Mouse (Mus musculus) midbrain, embryonic 11.5 days (tissue): ENCODE data around the gene Mgat1. TPM values are rescaled to one million over a fixed set of nuclear protein-coding genes. Genes with fewer than 3 reads are reported as not detected.
A peak's percentile ranks its signal among the peaks of the same experiment; 100 is the strongest.

Experiments
- ATAC-seq: fragments of 200-750 bp; cut with Nextera tagmentation; 2 replicates; pipeline ENCODE4 v1.8.0; 2017; ENCODE audit warnings: moderate TSS enrichment, moderate library complexity; ENCODE audit not compliant: low FRiP score
- DNase-seq: peaks from one replicate; pipeline ENCODE4 v3.0.0; 2015; ENCODE audit warnings: low spot score; ENCODE audit errors: missing footprints
- H3K27ac ChIP-seq: fragments of 300-500 bp; sonication (generic); 2 replicates; pipeline ENCODE4 v1.5.1; 2014; ENCODE audit warnings: low read depth, low read length
- H3K27me3 ChIP-seq: fragments of 300-500 bp; sonication (generic); 2 replicates; pipeline ENCODE4 v1.6.1; 2014; ENCODE audit warnings: mild to moderate bottlenecking, low read length, moderate library complexity, mixed read lengths; ENCODE audit not compliant: control insufficient read depth, insufficient read depth
- H3K36me3 ChIP-seq: fragments of 300-500 bp; sonication (generic); 2 replicates; pipeline ENCODE4 v1.6.1; 2014; ENCODE audit warnings: mild to moderate bottlenecking, low read length, moderate library complexity, mixed read lengths; ENCODE audit not compliant: control insufficient read depth, insufficient read depth
- H3K4me1 ChIP-seq: fragments of 300-500 bp; sonication (generic); 2 replicates; pipeline ENCODE4 v1.6.1; 2014; ENCODE audit warnings: low read length; ENCODE audit not compliant: control insufficient read depth, insufficient read depth
- H3K4me2 ChIP-seq: fragments of 300-500 bp; sonication (generic); 2 replicates; pipeline ENCODE4 v1.6.1; 2014; ENCODE audit warnings: mild to moderate bottlenecking, moderate library complexity
- H3K4me3 ChIP-seq: fragments of 300-500 bp; sonication (generic); 2 replicates; pipeline ENCODE4 v1.5.1; 2014; ENCODE audit warnings: low read depth, low read length
- H3K9ac ChIP-seq: fragments of 300-500 bp; sonication (generic); 2 replicates; pipeline ENCODE4 v1.6.1; 2014; ENCODE audit warnings: low read length
- H3K9me3 ChIP-seq: fragments of 300-500 bp; sonication (generic); 2 replicates; pipeline ENCODE4 v1.6.1; 2016; ENCODE audit warnings: low read length; ENCODE audit not compliant: control insufficient read depth
- WGBS: fragments of 180-500 bp; shearing (Covaris S2); extraction: QIAGEN DNeasy Blood & Tissue Kit; methylation state at CpG from one replicate; pipeline ENCODE4 v1.1.7; 2014; 5-methylcytosine and 5-hydroxymethylcytosine counted together
- polyA plus RNA-seq: library from polyadenylated mRNA; unstranded; fragments of >200 nt; fragmentation: Nextera tagmentation; extraction: Ambion mirVana; gene quantifications from 2 replicates; pipeline ENCODE4 v1.2.1, GENCODE M21; 2014

Mgat1 gene
- polyA plus RNA-seq, 1 experiment from 2014 or later = 30.1 TPM

DNA sequence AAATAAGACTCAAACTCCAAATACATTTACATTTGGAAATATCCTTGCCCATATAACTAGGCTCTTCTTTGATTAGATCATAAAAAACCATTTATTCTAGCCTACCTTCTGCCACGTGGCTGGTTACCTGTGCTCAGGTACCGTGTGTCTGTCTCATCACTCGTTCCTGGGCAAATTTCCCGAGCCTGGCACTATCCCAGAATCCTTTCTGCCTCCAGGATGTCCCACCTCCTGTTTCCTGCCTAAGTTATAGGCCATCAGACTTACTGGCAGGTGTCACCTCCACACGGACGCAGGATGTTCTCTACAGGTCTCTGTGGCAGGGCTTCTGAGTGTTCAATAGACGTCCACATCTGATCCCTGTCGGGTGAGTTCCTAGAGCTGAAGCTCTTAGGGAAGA is 21.1 kb downstream of the Mgat1 start:
- Histone ChIP-seq H3K4me1 (no peaks in the 10 kb centered on the region), H3K9me3 (no peaks in the 10 kb centered on the region), H3K4me2 (no peak overlapping the region), H3K9ac (no peak overlapping the region), H3K27me3 (no peaks in the 10 kb centered on the region), H3K27ac (no peak overlapping the region), H3K4me3 (no peak overlapping the region), H3K36me3 (no peaks in the 10 kb centered on the region)
- ATAC-seq = no peak
- DNase-seq = no peak
- 85% methylated on average over 8 of the region's 8 CpGs for WGBS

DNA sequence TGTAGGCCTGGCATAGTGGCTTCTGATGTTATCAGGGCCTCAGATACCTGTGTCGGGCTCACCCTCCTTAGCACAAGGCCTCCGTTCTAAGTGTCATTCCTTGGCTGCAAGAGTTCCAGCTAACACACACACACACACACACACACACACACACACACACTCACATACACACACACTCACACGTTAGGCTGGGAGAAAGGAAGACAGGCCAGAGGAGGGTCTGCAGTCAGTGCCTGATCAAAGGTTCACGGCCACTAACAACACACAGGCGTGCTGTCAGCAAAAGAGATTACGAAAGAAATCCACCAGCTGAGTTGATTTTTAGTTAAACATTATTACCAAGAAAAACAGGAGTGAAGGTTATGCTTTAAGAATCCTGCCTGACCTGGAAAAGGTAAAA is 22.7 kb downstream of the Mgat1 start:
- no peak for ATAC-seq
- no peaks in the 10 kb centered on the region for H3K4me1 ChIP-seq
- H3K4me2 ChIP-seq = no peak overlapping the region
- no peak for DNase-seq
- WGBS = 85% methylated on average over 6 of the region's 6 CpGs
- H3K27ac ChIP-seq = no peak overlapping the region
- no peak overlapping the region for H3K4me3 ChIP-seq
- H3K9ac ChIP-seq = no peak overlapping the region
- H3K9me3 ChIP-seq = no peaks in the 10 kb centered on the region
- H3K36me3 ChIP-seq = no peaks in the 10 kb centered on the region
- no peaks in the 10 kb centered on the region for H3K27me3 ChIP-seq

DNA sequence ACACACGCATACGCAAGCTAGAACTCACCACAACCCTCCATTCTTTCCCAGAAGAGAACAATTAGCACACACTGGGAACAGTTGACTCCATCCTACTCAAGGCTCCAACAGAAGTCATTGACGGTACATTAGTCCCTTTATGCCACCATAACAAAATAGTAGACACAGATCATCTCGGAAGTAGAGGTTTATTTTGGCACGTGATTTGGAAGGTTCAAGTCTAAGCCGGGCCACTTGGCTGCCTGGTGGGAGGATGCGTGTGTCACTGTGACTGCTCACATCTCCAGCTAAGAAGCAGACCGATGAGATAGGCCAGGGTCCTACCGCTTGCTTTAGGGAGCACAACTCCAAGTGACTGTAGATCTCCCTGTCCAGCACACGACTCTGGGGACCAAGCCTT is 23.3 kb downstream of the Mgat1 start:
- H3K27me3 ChIP-seq = no peaks in the 10 kb centered on the region
- H3K4me3 ChIP-seq = no peak overlapping the region
- DNase-seq (no peak), ATAC-seq (no peak)
- no peaks in the 10 kb centered on the region for H3K4me1 ChIP-seq
- no peak overlapping the region for H3K27ac ChIP-seq
- WGBS = 91% methylated on average over 10 of the region's 10 CpGs
- H3K4me2 ChIP-seq = no peak overlapping the region
- no peaks in the 10 kb centered on the region for H3K36me3 ChIP-seq
- H3K9ac ChIP-seq = no peak overlapping the region
- H3K9me3 ChIP-seq = no peaks in the 10 kb centered on the region

DNA sequence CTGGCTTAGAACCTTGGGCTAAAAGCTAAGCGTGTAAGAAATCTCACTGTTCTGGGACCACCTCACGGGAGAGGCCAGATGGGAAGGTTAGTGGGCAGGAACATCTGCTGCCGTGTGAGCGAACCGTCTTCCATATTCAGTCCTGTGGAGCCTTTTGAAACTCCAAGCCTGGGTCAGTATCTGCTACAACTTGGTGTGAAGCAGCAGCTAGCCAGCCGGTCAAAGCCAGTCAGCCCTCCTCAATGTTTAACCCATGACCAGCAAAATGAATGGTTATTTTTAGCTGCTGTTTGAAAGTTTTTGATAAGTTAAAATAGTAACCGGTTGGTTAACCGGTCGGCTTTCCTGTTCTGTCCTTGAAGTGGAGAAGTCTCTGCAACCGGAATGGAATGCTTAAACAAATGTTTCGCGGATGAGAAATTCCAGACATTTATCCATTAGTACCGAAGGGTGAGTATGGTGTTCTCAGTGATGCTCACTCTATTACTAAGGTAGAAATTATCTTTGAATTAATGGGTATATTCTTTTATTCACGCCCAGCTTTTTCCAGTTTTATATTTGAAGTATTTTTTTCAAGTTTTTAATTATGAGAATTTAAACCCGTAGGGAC is 24.1 kb downstream of the Mgat1 start:
- Histone ChIP-seq H3K36me3 (no peaks in the 10 kb centered on the region), H3K27ac (no peak overlapping the region), H3K9ac (no peak overlapping the region), H3K4me3 (no peak overlapping the region), H3K4me1 (no peaks in the 10 kb centered on the region), H3K9me3 (no peaks in the 10 kb centered on the region), H3K27me3 (no peaks in the 10 kb centered on the region), H3K4me2 (no peak overlapping the region)
- ATAC-seq (no peak), DNase-seq (peak; percentile 1)
- 86% methylated on average over 15 of the region's 15 CpGs for WGBS

DNA sequence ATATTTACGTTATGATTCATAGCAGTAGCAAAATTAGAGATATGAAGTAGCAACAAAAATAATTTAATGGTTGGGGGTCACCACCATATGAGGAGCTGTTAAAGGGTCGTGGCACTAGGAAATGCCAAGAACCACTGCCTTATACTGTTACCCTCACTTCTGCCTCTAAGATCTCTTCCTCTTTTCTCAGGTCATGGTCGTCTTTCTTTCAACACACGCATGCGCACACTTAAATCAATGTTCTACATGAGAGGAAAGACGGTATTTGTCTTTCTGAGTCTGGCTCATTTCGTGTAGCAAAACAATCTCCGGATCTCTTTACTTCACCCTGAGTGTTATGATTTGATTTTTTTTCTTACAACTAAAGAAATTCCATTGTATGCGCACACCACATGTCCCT is 25.8 kb downstream of the Mgat1 start:
- Histone ChIP-seq H3K9me3 (no peaks in the 10 kb centered on the region), H3K4me1 (no peaks in the 10 kb centered on the region), H3K27ac (no peak overlapping the region), H3K4me3 (no peak overlapping the region), H3K36me3 (no peaks in the 10 kb centered on the region), H3K4me2 (no peak overlapping the region), H3K9ac (no peak overlapping the region), H3K27me3 (no peaks in the 10 kb centered on the region)
- DNase-seq = no peak
- no peak for ATAC-seq
- 93% methylated on average over 9 of the region's 9 CpGs for WGBS

DNA sequence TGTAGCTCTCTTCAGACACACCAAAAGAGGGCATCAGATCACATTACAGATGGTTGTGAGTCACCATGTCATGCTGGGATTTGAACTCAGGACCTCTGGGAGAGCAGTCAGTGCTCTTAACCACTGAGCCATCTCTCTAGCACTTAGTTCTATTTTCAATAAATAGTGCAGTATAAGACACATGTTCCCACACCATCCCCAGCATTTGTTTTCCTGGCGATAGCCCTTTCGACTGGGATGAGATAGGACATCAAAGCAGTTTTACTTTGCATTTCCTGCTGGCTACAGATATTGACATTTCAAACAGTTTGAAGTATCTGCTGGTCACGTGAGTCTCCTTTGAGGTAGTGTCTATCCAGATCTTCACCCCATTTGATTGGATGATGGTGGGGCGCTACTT is 26.4 kb downstream of the Mgat1 start:
- ATAC-seq (no peak), DNase-seq (no peak)
- no peaks in the 10 kb centered on the region for H3K4me1 ChIP-seq
- H3K9me3 ChIP-seq = no peaks in the 10 kb centered on the region
- no peak overlapping the region for H3K9ac ChIP-seq
- H3K4me2 ChIP-seq = no peak overlapping the region
- 91% methylated on average over 4 of the region's 4 CpGs for WGBS
- H3K36me3 ChIP-seq = no peaks in the 10 kb centered on the region
- no peak overlapping the region for H3K4me3 ChIP-seq
- no peaks in the 10 kb centered on the region for H3K27me3 ChIP-seq
- H3K27ac ChIP-seq = no peak overlapping the region

DNA sequence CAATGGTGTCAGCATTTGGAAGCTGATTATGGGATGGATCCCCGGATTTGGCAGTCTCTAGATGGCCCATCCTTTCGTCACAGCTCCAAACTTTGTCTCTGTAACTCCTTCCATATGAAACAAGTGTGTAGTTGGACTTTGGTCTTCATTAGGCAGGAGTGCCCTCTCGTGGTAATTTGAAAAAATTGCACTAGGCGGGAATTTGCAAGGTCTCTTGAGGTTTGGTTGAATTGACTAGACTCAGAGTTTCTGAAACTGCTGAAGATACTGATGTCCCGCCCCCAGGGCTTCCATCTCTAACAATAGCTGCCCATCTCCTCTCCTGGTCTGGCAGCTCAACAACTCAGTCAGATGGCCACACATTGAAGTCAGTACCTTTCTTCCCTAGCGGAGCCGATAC is 27.3 kb downstream of the Mgat1 start:
- no peak overlapping the region for H3K4me2 ChIP-seq
- no peaks in the 10 kb centered on the region for H3K9me3 ChIP-seq
- H3K36me3 ChIP-seq = no peaks in the 10 kb centered on the region
- peak; percentile 92 for DNase-seq
- no peak overlapping the region for H3K27ac ChIP-seq
- no peak overlapping the region for H3K4me3 ChIP-seq
- peak; percentile 63 for ATAC-seq
- no peak overlapping the region for H3K9ac ChIP-seq
- 29% methylated on average over 7 of the region's 7 CpGs for WGBS
- no peaks in the 10 kb centered on the region for H3K4me1 ChIP-seq
- H3K27me3 ChIP-seq = no peaks in the 10 kb centered on the region

DNA sequence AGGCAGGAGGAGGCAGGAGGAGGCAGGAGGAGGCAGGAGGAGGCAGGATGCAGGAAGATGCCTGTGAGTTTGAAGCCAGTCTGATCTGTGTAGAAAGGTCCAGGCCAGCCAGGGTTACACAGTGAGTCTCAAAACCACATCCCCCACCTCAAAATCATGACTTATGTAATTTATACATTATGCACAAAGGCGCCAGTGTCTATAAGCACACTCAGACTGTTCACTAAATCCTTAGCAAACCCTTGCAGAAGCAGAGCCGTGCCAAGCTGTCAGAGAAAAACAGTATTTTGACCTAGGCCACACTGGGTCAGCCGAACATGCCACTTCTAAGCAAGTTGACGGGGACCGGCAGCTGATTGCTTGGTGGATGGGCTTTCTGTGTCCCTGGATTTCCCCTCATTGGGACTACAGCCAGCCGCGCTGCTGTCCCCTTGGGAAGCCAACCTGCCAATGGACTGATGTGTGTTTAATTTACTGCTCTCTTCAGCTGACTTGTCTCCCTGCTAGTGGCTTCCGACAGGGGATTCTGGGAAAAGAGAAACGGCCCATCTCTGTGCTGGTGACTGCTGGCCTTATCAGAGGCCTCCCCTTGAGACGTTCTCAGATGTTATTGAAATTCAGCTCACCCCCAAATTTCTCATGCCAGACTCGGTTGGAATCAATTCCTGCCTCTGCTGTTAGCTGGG is 30.0 kb downstream of the Mgat1 start:
- Histone ChIP-seq H3K9me3 (no peaks in the 10 kb centered on the region), H3K27ac (no peak overlapping the region), H3K4me2 (no peak overlapping the region), H3K4me3 (no peak overlapping the region), H3K9ac (no peak overlapping the region), H3K4me1 (no peaks in the 10 kb centered on the region), H3K36me3 (no peaks in the 10 kb centered on the region), H3K27me3 (no peaks in the 10 kb centered on the region)
- no peak for DNase-seq
- no peak for ATAC-seq
- 69% methylated on average over 11 of the region's 11 CpGs for WGBS

DNA sequence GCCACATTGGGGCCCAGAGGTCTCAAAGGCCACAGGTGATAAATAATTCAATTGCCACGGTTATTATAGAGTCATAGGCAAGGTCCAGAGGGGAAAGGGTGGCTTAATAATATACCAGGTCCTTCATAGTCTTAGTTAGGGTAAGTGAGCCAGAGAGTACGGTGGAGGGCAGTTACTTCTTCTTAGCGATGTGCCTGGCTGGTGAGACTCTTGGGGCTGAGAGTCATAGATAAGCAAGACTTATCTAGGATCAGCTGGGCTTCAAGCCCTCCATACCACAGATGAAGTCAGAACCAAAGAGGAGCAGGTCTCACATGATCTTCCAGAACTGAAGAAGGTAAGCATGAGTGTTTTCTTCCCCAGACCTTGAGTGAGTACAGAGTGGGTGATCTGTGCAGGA is 34.2 kb downstream of the Mgat1 start, which contains the start of gene Olfr1393:
Gene Olfr1393 (plus strand): TSS at position 83 of the 400 bp plus-strand sequence.
- H3K9ac ChIP-seq = no peak within 1 kb of the TSS
- 82% methylated on average over 3 of the region's 3 CpGs for WGBS
- H3K4me1 ChIP-seq = no peaks in the 10 kb centered on the region
- H3K9me3 ChIP-seq = no peaks in the 10 kb centered on the region
- H3K27me3 ChIP-seq = no peaks in the 10 kb centered on the region
- ATAC-seq (no peak), DNase-seq (no peak)
- H3K4me3 ChIP-seq = no peak within 1 kb of the TSS
- H3K27ac ChIP-seq = no peak within 1 kb of the TSS
- H3K4me2 ChIP-seq = no peak within 1 kb of the TSS
- no peaks in the 10 kb centered on the region for H3K36me3 ChIP-seq
